Mouse (Mus musculus) hindbrain, postnatal 0 days (tissue): Measurements from ENCODE around the gene Col11a2. TPM values are rescaled to one million over a fixed set of nuclear protein-coding genes. Genes with fewer than 3 reads are reported as not detected.

ENCODE experiments used
- ATAC-seq: fragments of 200-750 bp; cut with Nextera tagmentation; 2 replicates; pipeline ENCODE4 v1.8.0; 2017; ENCODE audit warnings: mild to moderate bottlenecking, moderate TSS enrichment, moderate library complexity
- DNase-seq: peaks from one replicate; pipeline ENCODE4 v3.0.0-alpha.2; 2015; ENCODE audit warnings: low spot score
- H3K27ac ChIP-seq: fragments of 300-500 bp; sonication (generic); 2 replicates; pipeline ENCODE4 v1.5.1; 2014; ENCODE audit warnings: mild to moderate bottlenecking
- H3K27me3 ChIP-seq: fragments of 300-500 bp; sonication (generic); 2 replicates; pipeline ENCODE4 v1.6.1; 2014; ENCODE audit warnings: low read length, mixed read lengths; ENCODE audit not compliant: insufficient read depth
- H3K36me3 ChIP-seq: fragments of 300-500 bp; sonication (generic); 2 replicates; pipeline ENCODE4 v1.6.1; 2014; ENCODE audit warnings: low read length, mixed read lengths; ENCODE audit not compliant: insufficient read depth
- H3K4me1 ChIP-seq: fragments of 300-500 bp; sonication (generic); 2 replicates; pipeline ENCODE4 v1.6.1; 2014; ENCODE audit warnings: antibody characterized with exemption, low read length, mixed read lengths; ENCODE audit not compliant: insufficient read depth
- H3K4me2 ChIP-seq: fragments of 300-500 bp; sonication (generic); 2 replicates; pipeline ENCODE4 v1.6.1; 2014; ENCODE audit warnings: low read depth, mild to moderate bottlenecking, low read length, moderate library complexity, mixed read lengths
- H3K4me3 ChIP-seq: fragments of 300-500 bp; sonication (generic); 2 replicates; pipeline ENCODE4 v1.5.1; 2014; ENCODE audit warnings: low read length
- H3K9ac ChIP-seq: fragments of 300-500 bp; sonication (generic); replicated peaks from 2 replicates; pipeline ENCODE4 v1.6.1; 2014; ENCODE audit warnings: mild to moderate bottlenecking, low read length, moderate library complexity, mixed read lengths
- H3K9me3 ChIP-seq: fragments of 300-500 bp; sonication (generic); 2 replicates; pipeline ENCODE4 v1.6.1; 2016; ENCODE audit warnings: low read length, mixed read lengths
- CTCF ChIP-seq: IDR thresholded peaks from 2 replicates; pipeline ENCODE4 v1.5.1; 2016; ENCODE audit warnings: antibody characterized with exemption, control low read depth, low read depth
- WGBS: fragments of 180-500 bp; shearing (Covaris S2); extraction: QIAGEN DNeasy Blood & Tissue Kit; methylation state at CpG from one replicate; pipeline ENCODE4 v1.1.7; 2014; 5-methylcytosine and 5-hydroxymethylcytosine counted together
- polyA plus RNA-seq: library from polyadenylated mRNA; unstranded; fragments of >200 nt; fragmentation: Nextera tagmentation; extraction: Ambion mirVana; gene quantifications from 2 replicates; pipeline ENCODE4 v1.2.1, GENCODE M21; 2015
- total RNA-seq: library from RNA; depleted of rRNA; stranded (reverse); fragments of >200 nt; gene quantifications from 2 replicates; pipeline ENCODE4 v1.2.3, GENCODE M21; 2014

Col11a2 gene
- total and polyA plus RNA-seq, 2 experiments from 2014 or later: 5.4 to 16.7 TPM

- WGBS: 94% methylated on average over 5 of the region's 5 CpGs
Observed at GRCm38 (mm10) chr17:34047404-34048050, 8.3 kb downstream of the Col11a2 start.

GRCm38 (mm10) chr17:34057224-34057623 is 18.0 kb downstream of the Col11a2 start:
- H3K4me3 ChIP-seq: no peak overlapping the region
- no peak overlapping the region for H3K9ac ChIP-seq
- no peak overlapping the region for H3K4me2 ChIP-seq
- no peak overlapping the region for H3K27ac ChIP-seq
- DNase-seq (no peak), ATAC-seq (no peak)
- H3K36me3 ChIP-seq: no peaks in the 10 kb centered on the region
- WGBS: 68% methylated on average over 7 of the region's 7 CpGs
- no peaks in the 10 kb centered on the region for H3K27me3 ChIP-seq
- no peaks in the 10 kb centered on the region for H3K4me1 ChIP-seq
- no peak for TF ChIP-seq CTCF
- H3K9me3 ChIP-seq: no peaks in the 10 kb centered on the region

More at GRCm38 (mm10) chr17:34047404-34048050, 8.3 kb downstream of the Col11a2 start:
- ATAC-seq (no peak), DNase-seq (no peak)
- Histone ChIP-seq H3K27ac (no peak overlapping the region), H3K27me3 (no peaks in the 10 kb centered on the region), H3K4me2 (no peak overlapping the region), H3K4me3 (no peak overlapping the region), H3K36me3 (no peaks in the 10 kb centered on the region), H3K4me1 (no peaks in the 10 kb centered on the region), H3K9ac (no peak overlapping the region), H3K9me3 (peaks cover 4% of the 10 kb centered on the region; the same call in 1 of the 2 replicates)
- no peak for TF ChIP-seq CTCF

- no peak overlapping the region for H3K9ac ChIP-seq
- no peaks in the 10 kb centered on the region for H3K36me3 ChIP-seq
- 45% methylated on average over 3 of the region's 3 CpGs for WGBS
- ATAC-seq: no peak
- no peak overlapping the region for H3K4me2 ChIP-seq
- H3K4me1 ChIP-seq: no peaks in the 10 kb centered on the region
- H3K27ac ChIP-seq: no peak overlapping the region
- no peak overlapping the region for H3K4me3 ChIP-seq
- DNase-seq: no peak
- H3K27me3 ChIP-seq: no peaks in the 10 kb centered on the region
- TF ChIP-seq CTCF: no peak
- no peaks in the 10 kb centered on the region for H3K9me3 ChIP-seq
Observed at GRCm38 (mm10) chr17:34068864-34069263, 29.6 kb downstream of the Col11a2 start.

DNA sequence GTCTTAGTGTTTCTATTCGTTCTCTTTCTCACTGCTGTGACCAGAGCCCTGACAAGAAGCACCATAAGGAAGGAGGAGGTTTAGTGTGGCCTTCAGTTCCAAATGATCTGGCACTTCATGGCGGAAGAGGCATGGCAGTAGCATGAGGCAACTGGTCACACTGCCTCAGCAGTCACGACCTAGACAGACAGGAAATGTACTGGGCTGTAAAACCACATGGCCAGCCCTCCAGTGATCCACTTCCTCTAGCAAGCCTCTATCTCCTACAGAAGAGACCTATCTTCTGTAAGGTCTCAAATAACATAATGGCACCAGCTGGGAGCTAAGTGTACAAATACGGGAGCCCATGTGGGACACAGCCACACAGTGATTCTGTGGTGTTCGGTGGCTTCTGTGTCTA is 32.9 kb downstream of the Col11a2 start:
- 76% methylated on average over 5 of the region's 5 CpGs for WGBS
- Histone ChIP-seq H3K4me2 (no peak overlapping the region), H3K9me3 (no peaks in the 10 kb centered on the region), H3K9ac (no peak overlapping the region), H3K27me3 (peaks cover 3% of the 10 kb centered on the region; the same call in 1 of the 2 replicates), H3K27ac (no peak overlapping the region), H3K4me1 (no peaks in the 10 kb centered on the region), H3K4me3 (no peak overlapping the region), H3K36me3 (no peaks in the 10 kb centered on the region)
- no peak for DNase-seq
- TF ChIP-seq CTCF: no peak
- ATAC-seq: no peak

- TF ChIP-seq CTCF: peak; percentile 70
- H3K9ac ChIP-seq: no peak overlapping the region
- DNase-seq (peak; percentile 82), ATAC-seq (no peak)
- H3K4me2 ChIP-seq: no peak overlapping the region
- H3K27ac ChIP-seq: no peak overlapping the region
- H3K4me1 ChIP-seq: no peaks in the 10 kb centered on the region
- H3K4me3 ChIP-seq: no peak overlapping the region
- H3K36me3 ChIP-seq: no peaks in the 10 kb centered on the region
- WGBS: 44% methylated on average over 7 of the region's 7 CpGs
- peaks cover 3% of the 10 kb centered on the region; the same call in 1 of the 2 replicates for H3K27me3 ChIP-seq
- no peaks in the 10 kb centered on the region for H3K9me3 ChIP-seq
Observed at GRCm38 (mm10) chr17:34075271-34075670, 36.0 kb downstream of the Col11a2 start.

GRCm38 (mm10) chr17:34077549-34077948 is 38.3 kb downstream of the Col11a2 start:
- DNase-seq: peak; percentile 93
- Histone ChIP-seq H3K4me3 (no peak overlapping the region), H3K36me3 (no peaks in the 10 kb centered on the region), H3K4me2 (no peak overlapping the region), H3K9ac (no peak overlapping the region), H3K27ac (no peak overlapping the region), H3K9me3 (no peaks in the 10 kb centered on the region), H3K4me1 (no peaks in the 10 kb centered on the region), H3K27me3 (peaks cover 3% of the 10 kb centered on the region; the same call in 1 of the 2 replicates)
- ATAC-seq: peak; percentile 38; the same call in 1 of the 2 replicates
- under 1% methylated on average over 9 of the region's 9 CpGs for WGBS
- peak; percentile 83 for TF ChIP-seq CTCF

GRCm38 (mm10) chr17:34078148-34078547 is 38.9 kb downstream of the Col11a2 start:
- no peak for TF ChIP-seq CTCF
- H3K4me3 ChIP-seq: no peak overlapping the region
- ATAC-seq: no peak
- H3K27me3 ChIP-seq: peaks cover 3% of the 10 kb centered on the region; the same call in 1 of the 2 replicates
- H3K36me3 ChIP-seq: no peaks in the 10 kb centered on the region
- no peak overlapping the region for H3K27ac ChIP-seq
- H3K9me3 ChIP-seq: no peaks in the 10 kb centered on the region
- no peak overlapping the region for H3K4me2 ChIP-seq
- no peak overlapping the region for H3K9ac ChIP-seq
- 53% methylated on average over 4 of the region's 4 CpGs for WGBS
- DNase-seq: no peak
- H3K4me1 ChIP-seq: no peaks in the 10 kb centered on the region
